Mouse (Mus musculus) embryonic fibroblast, embryonic 13.5 days (primary cell): Measurements from ENCODE around the gene Ttc28.

Source experiments
- CTCF ChIP-seq: IDR thresholded peaks from 2 replicates; pipeline ENCODE4 v1.5.1; 2011; ENCODE audit warnings: mild to moderate bottlenecking, control low read depth, low read length, moderate library complexity, borderline replicate concordance; ENCODE audit not compliant: insufficient read depth
- POLR2A ChIP-seq: IDR thresholded peaks from 2 replicates; pipeline ENCODE4 v1.6.1; 2011; ENCODE audit warnings: low read depth, mild to moderate bottlenecking, control low read depth, low read length, moderate library complexity

DNA sequence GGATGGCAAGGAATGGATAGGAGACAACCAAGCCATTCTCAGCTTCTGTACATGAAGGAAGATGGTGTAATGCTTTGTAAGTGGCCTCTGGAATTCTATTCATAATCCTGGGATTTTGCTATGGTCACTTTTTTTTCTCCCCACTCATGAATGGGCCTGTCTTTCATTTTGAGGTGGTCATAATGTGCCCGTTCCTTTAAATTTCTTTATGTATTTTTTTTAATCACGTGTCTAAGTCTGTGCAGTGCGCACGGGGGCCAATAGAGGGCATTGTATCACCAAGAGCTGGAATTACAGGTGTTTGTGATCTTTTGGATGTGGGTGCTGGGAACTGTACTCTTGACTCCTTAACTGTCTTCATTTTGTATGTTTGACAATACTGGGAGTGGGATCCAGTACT, 39.1 kb upstream of the Ttc28 start:
- TF ChIP-seq POLR2A (no peak), CTCF (no peak)
